Mouse (Mus musculus) heart, adult 2 months (tissue): Measurements from ENCODE around the gene Rras2. TPM values are rescaled to one million over a fixed set of nuclear protein-coding genes. Genes with fewer than 3 reads are reported as not detected.

Experiments
- DNase-seq, 2 experiments: peaks; one replicate each; pipeline ENCODE4 v3.0.0; 2021
- H3K27ac ChIP-seq: fragments of 200-600 bp; 2 replicates; pipeline ENCODE4 v1.8.1; 2022
- H3K27me3 ChIP-seq: fragments of 200-500 bp; 2 replicates; pipeline ENCODE4 v1.6.1; 2012; ENCODE audit warnings: mild to moderate bottlenecking, low read length, inconsistent platforms, mixed read lengths; ENCODE audit not compliant: control insufficient read depth, insufficient read depth
- H3K36me3 ChIP-seq: fragments of 200-500 bp; 2 replicates; pipeline ENCODE4 v1.6.1; 2012; ENCODE audit warnings: low read length, inconsistent platforms; ENCODE audit not compliant: control insufficient read depth, insufficient read depth
- H3K4me1 ChIP-seq: fragments of 200-500 bp; 2 replicates; pipeline ENCODE4 v1.6.1; 2011; ENCODE audit warnings: low read length; ENCODE audit not compliant: control insufficient read depth, insufficient read depth
- H3K4me3 ChIP-seq: fragments of 200-600 bp; 2 replicates; pipeline ENCODE4 v1.8.1; 2022
- H3K79me2 ChIP-seq: fragments of 200-500 bp; replicated peaks from 2 replicates; pipeline ENCODE4 v1.6.1; 2012; ENCODE audit warnings: mild to moderate bottlenecking, inconsistent platforms, low read length, moderate library complexity, mixed read lengths; ENCODE audit not compliant: control insufficient read depth, insufficient read depth
- H3K9ac ChIP-seq: fragments of 200-500 bp; 2 replicates; pipeline ENCODE4 v1.6.1; 2012; ENCODE audit warnings: low read depth, mild to moderate bottlenecking, control low read depth, inconsistent platforms, low read length, mixed read lengths
- CTCF ChIP-seq: fragments of 200-600 bp; IDR thresholded peaks from 2 replicates; pipeline ENCODE4 v1.8.1; 2022; ENCODE audit warnings: antibody characterized with exemption, mild to moderate bottlenecking, moderate library complexity
- EP300 ChIP-seq: fragments of 200-500 bp; IDR thresholded peaks from 2 replicates; pipeline ENCODE4 v1.6.1; 2011; ENCODE audit warnings: low read depth, low read length, control low read depth; ENCODE audit not compliant: insufficient read depth
- POLR2A ChIP-seq: fragments of 200-500 bp; IDR thresholded peaks from 2 replicates; pipeline ENCODE4 v1.6.1; 2011; ENCODE audit warnings: mild to moderate bottlenecking, low read depth, low read length, control low read depth; ENCODE audit not compliant: insufficient read depth
- WGBS: fragments of 180-500 bp; shearing (Covaris S2); methylation state at CpG from one replicate; pipeline ENCODE4 v1.1.7; 2018; 5-methylcytosine and 5-hydroxymethylcytosine counted together
- intact Hi-C: fragments of 180-260 bp; cut with DNase I; formaldehyde crosslinking; loops from one replicate; pipeline ENCODE4 v1.15.1; 2025
- polyA plus RNA-seq: library from polyadenylated mRNA; depleted of rRNA; stranded (reverse); fragments of >200 nt; gene quantifications from 2 replicates; pipeline ENCODE4 v1.2.3, GENCODE M21; 2012
- total RNA-seq, 2 experiments: library from RNA; stranded (reverse); gene quantifications; 2 replicates each; pipeline ENCODE4 v1.2.3; 2021

Gene Rras2
- total and polyA plus RNA-seq, 3 experiments = 17.5 to 52.0 (median 48.5) TPM

- intact Hi-C loops = no loop called here
- Histone ChIP-seq H3K4me3 (no peak overlapping the region), H3K79me2 (0 out of 2 replicates have a peak, but pooled peaks cover 5% of the 10 kb centered on the region), H3K27ac (no peak overlapping the region), H3K27me3 (no peaks in the 10 kb centered on the region), H3K36me3 (no peaks in the 10 kb centered on the region), H3K4me1 (peaks cover 2% of the 10 kb centered on the region), H3K9ac (no peak overlapping the region)
- TF ChIP-seq CTCF (no peak), EP300 (no peak), POLR2A (no peak)
- WGBS = 69% methylated on average over 3 of the region's 3 CpGs
- DNase-seq = no peak
Measured at GRCm38 (mm10) chr7:114083760-114084159, 33.8 kb downstream of the Rras2 start.

- no peaks in the 10 kb centered on the region for H3K36me3 ChIP-seq
- DNase-seq = no peak
- TF ChIP-seq POLR2A (no peak), CTCF (no peak), EP300 (no peak)
- H3K9ac ChIP-seq = no peak overlapping the region
- intact Hi-C loops = no loop called here
- 88% methylated on average over 2 of the region's 2 CpGs for WGBS
- no peaks in the 10 kb centered on the region for H3K27me3 ChIP-seq
- H3K4me1 ChIP-seq = peaks cover 2% of the 10 kb centered on the region
- H3K79me2 ChIP-seq = 0 out of 2 replicates have a peak, but pooled peaks cover 5% of the 10 kb centered on the region
- no peak overlapping the region for H3K27ac ChIP-seq
- H3K4me3 ChIP-seq = no peak overlapping the region
Measured at GRCm38 (mm10) chr7:114083088-114083487, 34.5 kb downstream of the Rras2 start.

- DNase-seq = no peak
- intact Hi-C loops = no loop called here
- no peaks in the 10 kb centered on the region; the same call in none of the 2 replicates for H3K4me1 ChIP-seq
- H3K4me3 ChIP-seq = no peak overlapping the region
- no peak for TF ChIP-seq POLR2A
- no peak for TF ChIP-seq EP300
- H3K9ac ChIP-seq = no peak overlapping the region
- no peak overlapping the region for H3K27ac ChIP-seq
- 0 out of 2 replicates have a peak, but pooled peaks cover 5% of the 10 kb centered on the region for H3K79me2 ChIP-seq
- WGBS = 83% methylated on average over 21 of the region's 21 CpGs
- no peaks in the 10 kb centered on the region for H3K27me3 ChIP-seq
- no peaks in the 10 kb centered on the region for H3K36me3 ChIP-seq
Measured at GRCm38 (mm10) chr7:114081633-114082420, 35.8 kb downstream of the Rras2 start.

GRCm38 (mm10) chr7:114080250-114080649 is 37.3 kb downstream of the Rras2 start:
- H3K27ac ChIP-seq = no peak overlapping the region
- H3K9ac ChIP-seq = no peak overlapping the region
- intact Hi-C loops = no loop called here

GRCm38 (mm10) chr7:114079343-114079742 is 38.2 kb downstream of the Rras2 start:
- TF ChIP-seq CTCF (no peak), POLR2A (no peak), EP300 (no peak)
- Histone ChIP-seq H3K4me1 (no peaks in the 10 kb centered on the region; the same call in none of the 2 replicates), H3K27me3 (no peaks in the 10 kb centered on the region), H3K9ac (no peak overlapping the region), H3K79me2 (peaks cover 4% of the 10 kb centered on the region), H3K27ac (no peak overlapping the region), H3K36me3 (no peaks in the 10 kb centered on the region), H3K4me3 (no peak overlapping the region)
- DNase-seq = no peak
- intact Hi-C loops = no loop called here
- 97% methylated on average over 4 of the region's 4 CpGs for WGBS

More at GRCm38 (mm10) chr7:114080250-114080649, 37.3 kb downstream of the Rras2 start:
- peaks cover 5% of the 10 kb centered on the region for H3K79me2 ChIP-seq
- 84% methylated on average over 5 of the region's 5 CpGs for WGBS
- H3K4me3 ChIP-seq = no peak overlapping the region
- TF ChIP-seq POLR2A = no peak
- no peak for TF ChIP-seq EP300
- TF ChIP-seq CTCF = no peak
- no peaks in the 10 kb centered on the region for H3K36me3 ChIP-seq
- H3K4me1 ChIP-seq = no peaks in the 10 kb centered on the region; the same call in none of the 2 replicates
- no peaks in the 10 kb centered on the region for H3K27me3 ChIP-seq
- DNase-seq = no peak

- H3K36me3 ChIP-seq = no peaks in the 10 kb centered on the region
- no peak overlapping the region for H3K27ac ChIP-seq
- WGBS = 89% methylated on average over 2 of the region's 2 CpGs
- H3K4me1 ChIP-seq = peaks cover 4% of the 10 kb centered on the region
- peaks cover 4% of the 10 kb centered on the region for H3K79me2 ChIP-seq
- H3K4me3 ChIP-seq = no peak overlapping the region
- H3K27me3 ChIP-seq = no peaks in the 10 kb centered on the region
- no peak overlapping the region for H3K9ac ChIP-seq
- DNase-seq = no peak
- intact Hi-C loops = no loop called here
- TF ChIP-seq POLR2A (no peak), CTCF (no peak), EP300 (no peak)
Measured at GRCm38 (mm10) chr7:114074595-114074994, 43.0 kb downstream of the Rras2 start.
